Mouse (Mus musculus) lung, postnatal 10 days (tissue): ENCODE data around the gene 6430571L13Rik.

ENCODE experiments used
- DNase-seq: peaks from one replicate; pipeline ENCODE4 v3.0.0; 2021

6430571L13Rik gene

GRCm38 (mm10) chr9:107340911-107341645 lies 676 bp downstream of the 6430571L13Rik start:
- no peak for DNase-seq

- DNase-seq: no peak
Measured at GRCm38 (mm10) chr9:107342201-107342709, 1.9 kb downstream of the 6430571L13Rik start.

GRCm38 (mm10) chr9:107343146-107343943 lies 2.9 kb downstream of the 6430571L13Rik start:
- no peak for DNase-seq

DNA sequence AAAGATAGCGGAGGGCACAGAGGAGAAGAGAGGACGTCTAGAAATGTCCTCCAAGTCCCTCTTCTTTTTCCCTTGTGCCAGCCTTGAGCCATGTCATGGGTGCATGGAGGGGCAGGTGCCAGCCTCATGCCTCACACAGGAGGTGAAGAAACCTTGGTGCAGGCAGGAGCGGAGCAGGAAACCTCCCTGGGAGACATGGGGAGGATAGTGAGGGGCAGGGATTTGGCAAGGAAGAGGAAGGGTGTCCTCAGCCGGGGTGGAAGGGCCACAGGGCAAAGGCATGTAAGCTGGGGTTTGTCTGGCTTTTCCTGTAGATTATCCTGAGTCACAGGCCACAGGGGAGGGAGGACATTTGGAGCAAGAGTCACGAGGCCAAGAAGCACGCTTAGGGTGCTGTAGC lies 3.6 kb downstream of the 6430571L13Rik start:
- DNase-seq: no peak

DNA sequence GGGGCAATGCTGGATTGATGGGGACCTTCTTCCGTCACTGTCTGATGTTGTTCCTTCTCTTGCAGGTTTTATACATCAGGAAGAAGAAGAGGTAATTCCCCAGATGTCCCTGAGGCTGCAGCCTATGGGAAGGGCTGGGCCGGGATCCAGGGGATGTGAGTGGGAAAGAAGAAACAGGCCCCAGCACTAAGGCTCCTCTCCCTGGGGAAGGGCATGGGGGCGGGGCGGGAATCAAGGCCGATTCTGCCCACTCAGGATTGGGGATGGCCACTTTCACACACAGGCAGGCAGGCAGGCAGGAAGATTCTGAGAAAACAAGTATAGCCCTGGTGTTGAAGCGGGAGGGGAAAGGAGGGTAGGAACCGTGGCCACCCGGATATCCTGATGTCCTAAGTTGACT lies 5.7 kb downstream of the 6430571L13Rik start:
- no peak for DNase-seq

- no peak for DNase-seq
Measured at GRCm38 (mm10) chr9:107347586-107348183, 7.3 kb downstream of the 6430571L13Rik start.

GRCm38 (mm10) chr9:107349321-107349720 lies 8.9 kb downstream of the 6430571L13Rik start:
- DNase-seq: no peak

GRCm38 (mm10) chr9:107354826-107355225 lies 14.4 kb downstream of the 6430571L13Rik start:
- no peak for DNase-seq

GRCm38 (mm10) chr9:107355870-107356765 lies 15.7 kb downstream of the 6430571L13Rik start:
- peak; percentile 72 for DNase-seq

GRCm38 (mm10) chr9:107357651-107358050 lies 17.2 kb downstream of the 6430571L13Rik start:
- peak; percentile 84 for DNase-seq

GRCm38 (mm10) chr9:107360989-107361388 lies 20.6 kb downstream of the 6430571L13Rik start:
- DNase-seq: no peak

- peak; percentile 76 for DNase-seq
Measured at GRCm38 (mm10) chr9:107366644-107367043, 26.2 kb downstream of the 6430571L13Rik start.

DNA sequence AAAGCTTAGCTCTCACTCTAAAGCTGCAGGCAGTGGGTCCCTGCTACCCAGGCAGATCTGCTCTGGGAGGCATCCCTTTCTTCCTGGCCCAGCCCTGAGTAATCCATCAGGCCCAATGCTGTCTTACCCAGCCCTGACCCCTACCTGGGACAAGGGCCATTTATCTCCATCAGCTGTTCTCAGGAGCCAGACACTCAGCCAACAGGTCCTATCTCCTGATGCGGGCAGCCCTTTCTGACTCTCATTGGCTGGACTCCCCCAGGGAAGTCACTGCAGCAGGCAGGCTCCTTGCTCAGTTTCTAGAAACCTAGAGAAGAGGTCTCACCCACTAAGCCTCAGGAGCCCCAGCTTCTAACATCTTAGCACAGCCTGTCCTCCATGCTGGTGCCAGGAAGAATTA lies 27.9 kb downstream of the 6430571L13Rik start:
- DNase-seq: no peak

- no peak for DNase-seq
Measured at GRCm38 (mm10) chr9:107369270-107370105, 29.1 kb downstream of the 6430571L13Rik start.

DNA sequence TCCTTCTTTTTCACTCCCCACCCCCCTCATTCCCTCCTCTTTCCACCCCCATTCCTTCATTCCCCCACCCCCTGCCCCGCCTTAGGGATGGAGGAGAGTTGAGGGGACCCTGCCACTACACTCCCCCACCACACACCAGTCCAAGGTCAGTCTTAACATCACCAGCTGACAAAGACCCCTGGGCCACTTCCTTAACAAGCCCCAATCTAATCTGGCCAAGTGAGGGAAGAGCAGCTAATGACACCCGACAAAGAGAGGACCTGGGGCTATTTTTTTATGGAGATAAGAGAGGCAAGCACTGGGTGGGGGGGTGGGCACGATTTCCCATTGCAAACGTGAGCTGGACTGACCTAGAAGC lies 29.7 kb downstream of the 6430571L13Rik start:
- no peak for DNase-seq

DNA sequence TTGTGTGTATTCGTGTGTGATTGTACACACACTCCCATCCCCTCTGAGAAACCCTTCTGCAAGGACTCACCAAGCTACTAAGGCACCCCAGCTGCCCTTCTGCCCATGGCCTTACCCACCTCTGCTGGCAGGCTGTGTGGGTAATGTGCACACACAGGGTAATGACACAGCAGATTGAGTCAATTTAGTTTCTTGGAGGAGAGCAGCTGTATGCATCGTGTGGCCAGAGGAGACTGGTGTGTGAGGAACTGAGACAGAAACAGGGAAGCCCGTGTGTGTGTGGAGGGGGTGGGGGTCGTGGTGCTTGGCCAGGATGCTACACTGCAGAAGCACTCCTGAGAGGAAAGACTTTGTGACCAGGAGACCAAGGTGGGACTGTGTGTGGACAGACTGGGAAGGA lies 32.0 kb downstream of the 6430571L13Rik start:
- DNase-seq: no peak

- DNase-seq: peak; percentile 33
Measured at GRCm38 (mm10) chr9:107374623-107375022, 34.2 kb downstream of the 6430571L13Rik start.

DNA sequence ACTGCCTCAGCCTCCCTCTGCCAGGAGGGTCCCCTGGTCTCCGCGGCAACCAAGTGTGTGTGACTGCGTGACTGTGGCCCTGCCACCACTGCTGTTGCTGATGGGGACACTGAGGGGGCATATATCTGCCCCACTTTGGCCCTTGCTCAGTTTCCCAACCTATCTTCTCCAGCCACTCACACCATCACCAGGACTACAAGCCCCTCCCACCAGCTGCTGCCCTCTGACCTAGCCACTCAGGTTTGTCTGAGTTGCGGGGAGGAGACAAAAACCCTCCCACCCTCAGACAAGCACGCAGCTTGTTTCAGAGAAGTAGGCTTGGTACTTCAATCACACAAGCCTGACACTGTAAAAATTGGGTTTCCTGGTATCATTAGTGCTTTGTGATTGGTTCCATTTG lies 35.0 kb downstream of the 6430571L13Rik start:
- no peak for DNase-seq

GRCm38 (mm10) chr9:107377961-107378512 lies 37.6 kb downstream of the 6430571L13Rik start:
- DNase-seq: no peak

DNA sequence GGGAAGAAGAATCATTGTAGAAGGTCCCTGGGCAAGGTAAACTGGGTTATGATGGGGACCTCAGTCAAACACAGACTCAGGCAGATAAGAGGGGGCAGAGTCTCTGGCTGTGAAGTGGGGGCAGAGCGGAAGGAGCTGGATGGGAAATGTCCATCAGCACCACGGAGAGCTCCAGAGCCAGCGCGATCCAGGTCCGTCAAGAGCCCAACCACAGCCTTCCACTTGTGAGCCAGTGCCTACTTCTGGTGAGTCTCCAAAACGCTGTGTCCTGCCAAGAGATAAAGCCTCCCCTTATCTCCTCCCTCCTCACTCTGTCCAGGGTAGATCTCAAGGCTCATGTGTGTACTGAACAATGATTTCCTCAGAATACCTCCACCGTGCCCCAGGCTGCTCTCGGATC lies 41.3 kb downstream of the 6430571L13Rik start:
- DNase-seq: peak; percentile 48

GRCm38 (mm10) chr9:107384396-107384795 lies 44.0 kb downstream of the 6430571L13Rik start:
- DNase-seq: no peak
